Mouse (Mus musculus) layer of hippocampus, postnatal 14 days (tissue): ENCODE data around the gene Foxred1. TPM values are rescaled to one million over a fixed set of nuclear protein-coding genes. Genes with fewer than 3 reads are reported as not detected.

ENCODE experiments used
- DNase-seq, 2 experiments: peaks; one replicate each; pipeline ENCODE4 v3.0.0; 2021 to 2022; ENCODE audit warnings: low spot score in 2 of 2, mixed read lengths in 1 of 2
- total RNA-seq, 2 experiments: library from RNA; stranded (reverse); gene quantifications; 2 replicates each; pipeline ENCODE4 v1.2.3; 2021

The Foxred1 gene
- total RNA-seq, 2 experiments from 2014 or later: 41.5 to 46.4 TPM

DNA sequence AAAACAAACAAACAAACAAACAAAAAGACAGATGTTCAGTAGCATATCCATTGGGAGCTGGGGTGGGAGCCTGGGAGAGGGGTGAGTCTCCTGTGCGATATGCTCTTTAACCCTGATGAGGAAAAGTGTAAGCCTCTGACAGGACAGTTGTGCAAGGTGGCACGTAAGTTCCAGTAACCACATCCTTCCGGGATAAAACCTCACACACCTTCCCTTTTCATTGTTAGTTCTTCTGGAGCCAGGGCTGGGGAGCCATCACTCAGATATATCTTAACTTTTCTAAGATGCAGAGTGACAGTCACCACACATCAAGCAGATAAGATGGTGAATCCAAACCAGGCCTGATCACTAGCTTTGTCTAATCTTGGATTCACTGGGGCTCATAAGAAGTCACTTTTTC is 16.8 kb downstream of the Foxred1 start:
- no peak for DNase-seq

DNA sequence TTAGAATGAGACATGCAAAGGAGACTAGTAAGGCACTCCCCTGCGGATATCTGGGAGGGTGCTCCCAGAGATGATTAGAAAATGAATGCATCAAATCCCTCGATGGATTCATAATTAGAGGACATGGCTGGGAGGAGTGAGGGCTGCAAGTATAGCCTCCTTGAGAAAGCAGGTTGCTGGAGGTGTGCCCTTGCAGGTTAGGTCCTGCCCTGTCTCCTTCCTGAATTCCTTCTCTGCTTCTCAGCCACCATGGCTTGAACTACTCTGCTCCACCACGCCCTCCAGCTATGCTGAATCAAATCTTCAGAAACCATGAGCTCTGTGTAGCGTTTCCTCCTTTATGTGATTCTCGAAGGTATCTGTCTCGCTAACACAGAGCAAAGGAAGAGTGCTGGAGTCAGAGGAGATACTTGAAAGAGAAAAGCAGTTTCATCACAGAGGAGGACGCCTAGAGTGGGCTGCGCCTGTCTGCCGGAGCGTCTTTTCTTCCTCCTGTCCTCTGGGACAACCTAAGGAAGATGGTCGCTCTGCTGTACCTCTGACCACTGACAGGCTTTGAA is 17.8 kb downstream of the Foxred1 start:
- DNase-seq: no peak

DNA sequence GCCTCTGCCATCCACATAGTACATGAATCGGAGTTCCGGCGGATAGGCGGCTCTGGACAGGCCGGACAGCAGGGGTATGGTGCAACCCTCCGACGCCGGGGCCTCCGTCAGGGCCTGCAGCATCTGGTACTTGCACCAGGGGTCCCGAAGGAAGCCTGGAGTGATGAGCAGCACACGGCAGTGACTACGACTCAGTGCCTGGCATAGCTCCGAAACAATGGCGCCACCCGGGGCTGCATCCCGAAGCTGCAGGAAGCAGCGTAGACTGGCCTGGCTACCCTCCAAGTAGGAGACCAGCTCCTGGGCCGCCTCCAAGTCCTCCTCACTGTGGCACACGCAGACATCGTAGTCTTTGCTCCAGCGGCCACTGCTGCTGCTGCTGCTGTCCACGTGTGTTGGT is 22.2 kb downstream of the Foxred1 start:
- no peak for DNase-seq

DNA sequence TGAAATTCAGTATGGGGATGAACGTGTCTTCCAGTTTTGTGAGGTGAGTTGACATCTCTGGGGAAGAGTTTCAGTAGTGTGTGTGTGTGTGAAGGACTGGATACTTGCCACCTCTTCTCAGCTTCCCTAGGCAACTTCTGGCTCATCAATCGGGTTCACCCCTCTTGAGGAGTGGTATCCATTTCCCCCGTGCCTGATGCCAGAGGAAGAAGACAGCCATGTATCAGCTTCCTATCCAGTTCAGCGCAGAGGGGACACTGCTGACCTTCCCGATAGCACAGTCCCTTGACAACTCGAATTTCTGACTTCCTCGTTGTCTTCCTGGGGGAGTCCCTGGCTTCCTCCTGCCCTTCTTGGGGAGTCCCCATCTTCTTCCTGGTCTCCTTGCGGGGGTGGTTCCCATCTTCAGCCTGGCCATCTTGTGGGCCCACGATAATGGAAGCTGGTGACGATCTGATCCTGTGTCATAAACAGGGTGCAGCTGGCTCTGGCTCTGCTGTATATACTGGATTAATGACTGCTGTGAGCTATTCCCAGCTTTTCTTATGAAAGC is 23.4 kb downstream of the Foxred1 start:
- DNase-seq: no peak

DNA sequence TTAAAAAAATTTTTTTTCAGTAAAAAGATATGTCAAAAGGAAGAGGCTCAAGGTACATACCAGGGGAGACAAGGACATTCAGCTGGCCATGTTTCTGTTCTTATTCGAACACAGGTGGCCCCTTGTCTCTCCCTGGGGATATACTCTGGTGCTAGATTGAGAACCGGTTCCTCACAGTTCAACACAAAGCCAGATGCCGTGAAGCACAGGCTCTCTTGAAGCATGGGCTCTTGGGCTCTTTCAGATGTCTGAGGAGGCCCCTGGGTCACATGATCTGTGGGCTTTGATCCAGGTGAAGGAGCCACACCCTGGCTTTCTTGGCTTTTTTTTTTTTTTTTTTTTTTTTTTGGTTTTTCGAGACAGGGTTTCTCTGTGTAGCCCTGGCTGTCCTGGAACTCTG is 24.4 kb downstream of the Foxred1 start:
- no peak for DNase-seq

DNA sequence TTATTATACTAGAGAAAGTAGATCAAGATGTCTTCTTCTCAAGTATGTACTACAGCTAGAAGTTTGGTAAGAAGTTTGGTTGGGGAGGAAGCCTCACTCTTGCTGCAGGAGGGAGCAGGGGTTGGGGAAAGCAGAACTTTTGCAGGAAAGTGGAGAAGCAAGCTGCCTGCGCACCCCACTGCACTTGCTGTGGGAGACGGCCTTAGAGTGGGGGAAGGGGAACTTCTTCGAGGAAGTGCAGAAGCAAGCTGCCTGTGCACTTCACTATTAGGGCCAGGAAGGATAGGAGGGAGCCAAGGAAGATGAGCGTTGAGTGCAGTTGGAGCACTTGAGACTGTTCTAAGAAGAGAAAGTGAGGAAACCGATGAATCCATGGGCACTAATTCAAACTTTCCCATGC is 27.5 kb downstream of the Foxred1 start:
- DNase-seq: no peak

DNA sequence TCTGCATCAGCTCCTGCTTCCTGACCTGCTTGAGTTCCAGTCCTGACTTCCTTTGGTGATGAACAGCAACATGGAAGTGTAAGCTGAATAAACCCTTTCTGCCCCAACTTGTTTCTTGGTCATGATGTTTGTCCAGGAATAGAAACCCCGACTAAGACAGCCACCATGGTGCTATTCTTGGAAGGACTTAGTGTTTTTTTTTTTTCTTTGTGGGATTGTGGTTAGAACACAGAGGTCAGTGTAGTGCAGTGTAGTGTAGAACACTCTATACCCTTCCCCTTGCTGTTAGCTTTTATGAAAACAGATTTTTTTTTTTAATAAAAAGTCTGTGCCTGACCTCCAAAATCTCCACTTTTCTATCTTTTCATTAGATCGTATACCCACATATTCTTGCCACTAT is 28.0 kb downstream of the Foxred1 start:
- DNase-seq: no peak

DNA sequence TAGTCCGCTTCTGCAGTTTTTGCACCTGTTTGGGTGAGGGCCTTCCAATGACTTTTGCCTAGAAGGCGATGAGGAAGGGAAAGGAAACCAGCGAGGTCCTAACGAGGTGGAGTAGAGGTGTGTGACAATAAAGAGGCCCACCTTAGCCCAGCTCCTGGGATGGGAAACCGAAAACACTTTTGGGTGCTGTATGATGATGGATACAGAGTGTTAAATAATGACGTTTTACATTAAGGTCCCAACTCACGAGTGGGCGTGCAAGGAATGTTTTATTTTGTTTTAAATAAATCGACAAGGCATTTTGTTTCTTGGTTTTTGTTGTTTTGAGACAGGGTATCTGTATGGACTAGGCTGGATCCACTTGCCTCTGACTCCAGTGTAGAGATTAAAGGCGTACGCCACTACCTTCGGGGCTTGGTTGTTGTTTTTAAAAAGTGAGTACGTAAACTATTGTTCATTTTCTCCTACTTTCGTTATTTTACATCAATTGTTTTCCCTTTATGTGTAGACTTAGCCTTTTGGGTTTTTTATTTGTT is 34.7 kb downstream of the Foxred1 start:
- DNase-seq: no peak

DNA sequence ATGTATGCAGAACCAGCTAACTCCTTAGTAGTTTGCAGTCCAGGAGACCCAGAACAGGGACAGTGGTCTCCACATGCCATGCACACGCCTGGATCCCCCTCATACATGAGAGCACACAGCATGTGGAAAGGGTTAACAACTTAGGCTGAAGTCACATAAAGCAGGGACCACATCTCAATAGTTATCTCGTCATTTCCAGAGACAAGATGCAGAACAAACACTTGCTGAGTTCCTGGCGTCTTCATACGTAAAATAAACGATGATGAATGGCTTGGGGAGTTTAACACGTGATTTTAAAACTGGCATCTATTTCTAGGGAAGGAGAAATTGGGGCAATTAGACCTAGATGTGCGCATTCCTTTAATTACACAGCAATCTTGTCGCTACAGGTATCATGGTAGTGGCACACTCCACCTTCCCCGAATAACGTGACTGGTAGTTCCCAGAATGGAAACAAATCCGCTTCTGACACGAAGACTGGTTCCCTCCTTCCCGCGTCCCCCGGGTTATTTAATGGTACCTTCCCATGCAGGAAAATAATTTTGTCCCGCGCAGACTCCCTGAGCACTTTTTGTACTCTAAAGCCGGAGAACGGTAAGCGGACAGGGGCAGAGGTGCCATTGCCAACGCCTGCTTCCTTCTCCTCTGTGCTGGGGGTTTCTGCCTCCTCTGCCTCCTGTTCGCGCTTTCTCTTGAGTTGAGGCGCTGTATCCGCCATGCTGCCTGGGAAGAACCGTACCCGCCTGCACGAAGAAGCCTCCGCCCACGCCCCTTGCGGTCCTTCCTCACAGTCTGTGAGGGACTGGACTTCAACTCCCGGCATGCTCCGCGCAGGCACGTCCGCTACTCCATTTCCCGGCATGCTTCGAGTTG is 35.4 kb downstream of the Foxred1 start, which contains the start of gene Dcps:
TSS of gene Dcps (minus strand) at position 811 of the 873 bp plus-strand sequence.
- peak; percentile 96 for DNase-seq

DNA sequence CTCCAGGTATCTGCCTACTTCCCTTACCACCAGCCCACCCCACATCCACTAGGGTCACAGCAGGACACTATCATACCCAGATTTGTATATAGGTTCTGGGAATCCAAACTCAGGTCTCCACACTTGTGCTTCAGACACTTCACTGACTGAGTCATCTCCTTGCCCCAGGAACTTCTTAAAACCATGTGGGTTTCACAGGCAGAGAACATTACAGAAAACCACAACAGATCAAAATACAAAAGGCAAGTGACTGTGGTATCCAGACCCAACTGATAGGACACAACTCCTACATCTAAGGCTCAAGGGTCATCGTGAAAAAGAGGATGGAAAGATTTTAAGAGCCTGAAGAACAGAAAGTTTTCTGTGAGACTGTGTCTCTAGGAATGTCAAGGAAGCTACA is 37.5 kb downstream of the Foxred1 start:
- no peak for DNase-seq

DNA sequence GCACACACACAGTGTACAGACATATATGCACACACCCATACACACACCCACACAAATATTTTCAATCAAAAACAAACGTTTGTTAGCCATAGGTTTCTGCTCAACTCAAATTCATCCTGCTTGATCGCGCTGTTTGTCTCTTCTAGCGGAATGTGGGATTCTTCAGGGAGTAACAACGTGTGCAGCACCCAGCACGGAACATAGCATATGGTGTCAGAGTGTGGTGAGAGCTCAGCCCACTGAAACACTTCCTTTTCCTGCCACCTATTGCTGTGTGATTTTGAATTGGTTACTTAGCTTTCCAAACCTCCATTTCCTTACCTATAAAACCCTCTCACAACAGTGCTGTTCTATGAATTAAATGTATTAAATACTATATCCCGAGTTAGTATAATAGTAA is 40.8 kb downstream of the Foxred1 start:
- peak in 1 of 2 experiments; percentile 37 for DNase-seq

DNA sequence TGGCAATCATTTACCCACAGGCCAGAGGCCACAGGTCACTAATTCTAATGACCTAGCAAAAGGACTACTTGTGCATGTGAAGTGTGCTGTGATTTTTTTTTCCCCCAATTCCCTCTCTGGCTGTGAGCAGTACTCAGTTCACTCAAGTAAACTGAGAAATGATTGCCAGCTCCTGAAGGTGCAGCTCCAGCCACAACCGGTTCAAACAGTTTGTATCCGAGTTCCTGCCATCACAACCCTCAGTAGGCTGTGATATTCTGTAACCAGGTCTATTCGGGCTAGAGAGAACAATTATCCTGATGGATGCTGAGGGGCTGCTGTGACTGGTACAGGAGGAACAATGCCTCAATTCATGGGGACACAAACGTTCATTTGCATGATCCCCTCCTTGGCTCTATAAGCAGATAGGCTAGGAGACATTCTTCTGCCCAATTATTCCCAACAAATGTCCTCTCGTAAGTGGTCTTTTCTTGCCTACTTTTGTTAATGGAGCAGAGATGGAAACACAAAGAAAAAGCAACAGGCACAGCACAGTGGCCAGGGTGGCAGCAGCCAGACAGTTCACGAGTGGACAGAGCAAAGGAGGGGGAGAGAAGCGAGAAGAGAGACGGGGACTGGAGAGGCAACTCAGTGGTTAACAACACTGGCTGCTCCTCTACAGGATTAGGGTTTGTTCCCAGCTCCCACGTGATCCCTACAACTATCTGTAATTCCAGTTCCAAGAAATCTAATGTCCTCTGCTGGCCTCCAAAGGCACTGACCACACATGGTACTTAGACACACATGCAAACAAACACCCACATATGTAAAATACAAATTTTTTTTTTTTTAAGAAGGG is 43.8 kb downstream of the Foxred1 start:
- DNase-seq: no peak

DNA sequence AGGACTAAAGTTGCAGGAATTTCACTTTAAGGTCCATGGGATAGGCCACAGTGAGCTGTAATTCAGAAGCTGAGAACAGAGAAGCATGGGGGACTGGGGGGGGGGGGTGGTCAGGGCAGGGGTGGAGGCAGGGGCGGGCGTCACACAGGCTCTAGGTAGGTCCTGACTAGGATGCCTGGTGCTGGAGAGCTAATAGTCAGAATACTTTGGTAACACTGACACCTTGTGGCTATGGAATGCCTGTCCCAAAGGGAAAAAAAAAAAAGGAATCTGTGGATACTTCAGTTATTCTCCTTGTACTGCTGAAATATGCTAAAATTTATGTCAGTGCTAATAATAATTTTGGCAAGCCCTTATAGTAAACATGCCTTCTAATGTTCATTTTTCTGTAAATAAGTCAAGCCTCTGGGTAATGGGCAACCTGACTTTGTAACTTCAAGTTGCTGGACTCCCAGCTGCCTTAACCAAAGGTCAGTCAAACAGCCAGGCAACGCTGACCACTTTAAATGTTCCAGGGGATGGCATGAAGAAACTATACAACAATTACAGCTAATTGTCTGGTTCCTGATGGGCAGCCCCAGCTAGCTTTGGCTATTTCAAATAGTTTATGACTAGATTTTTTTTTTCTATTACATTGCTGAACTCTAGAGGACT is 44.6 kb downstream of the Foxred1 start:
- peak in 1 of 2 experiments; percentile 58 for DNase-seq

DNA sequence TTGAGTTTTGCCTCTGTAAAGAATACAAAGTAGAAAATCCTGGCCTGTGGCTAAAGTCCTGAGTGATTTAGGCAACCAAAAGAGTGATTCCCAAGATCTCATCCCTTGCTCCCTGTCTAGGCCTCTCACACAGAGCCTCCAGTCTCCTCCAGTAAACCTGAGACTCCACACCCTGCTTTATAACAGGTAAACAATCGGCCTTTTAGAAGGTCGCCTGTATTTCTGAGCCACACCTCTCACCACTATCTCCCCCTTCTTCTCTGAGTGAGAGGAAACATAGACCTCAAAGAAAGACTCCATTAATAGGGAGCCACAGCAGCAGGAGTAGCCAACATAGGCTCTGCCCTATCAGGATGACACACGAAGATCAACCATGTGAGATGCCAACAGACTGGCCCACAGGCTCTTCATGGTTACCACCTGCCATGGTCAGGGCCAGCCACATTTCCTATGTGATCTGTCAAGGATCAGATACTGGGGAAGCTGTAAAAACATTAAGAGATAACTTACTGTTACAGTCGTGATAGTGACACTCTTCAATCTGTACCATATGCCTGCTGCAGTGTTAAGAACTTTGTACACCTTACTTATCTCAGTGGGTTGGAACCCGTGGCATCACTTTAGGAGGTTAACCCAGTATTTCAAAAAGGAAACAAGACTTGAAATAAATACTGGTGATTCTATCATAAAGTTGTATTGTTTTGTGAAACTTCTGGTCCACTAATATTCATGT is 46.5 kb downstream of the Foxred1 start:
- no peak for DNase-seq

DNA sequence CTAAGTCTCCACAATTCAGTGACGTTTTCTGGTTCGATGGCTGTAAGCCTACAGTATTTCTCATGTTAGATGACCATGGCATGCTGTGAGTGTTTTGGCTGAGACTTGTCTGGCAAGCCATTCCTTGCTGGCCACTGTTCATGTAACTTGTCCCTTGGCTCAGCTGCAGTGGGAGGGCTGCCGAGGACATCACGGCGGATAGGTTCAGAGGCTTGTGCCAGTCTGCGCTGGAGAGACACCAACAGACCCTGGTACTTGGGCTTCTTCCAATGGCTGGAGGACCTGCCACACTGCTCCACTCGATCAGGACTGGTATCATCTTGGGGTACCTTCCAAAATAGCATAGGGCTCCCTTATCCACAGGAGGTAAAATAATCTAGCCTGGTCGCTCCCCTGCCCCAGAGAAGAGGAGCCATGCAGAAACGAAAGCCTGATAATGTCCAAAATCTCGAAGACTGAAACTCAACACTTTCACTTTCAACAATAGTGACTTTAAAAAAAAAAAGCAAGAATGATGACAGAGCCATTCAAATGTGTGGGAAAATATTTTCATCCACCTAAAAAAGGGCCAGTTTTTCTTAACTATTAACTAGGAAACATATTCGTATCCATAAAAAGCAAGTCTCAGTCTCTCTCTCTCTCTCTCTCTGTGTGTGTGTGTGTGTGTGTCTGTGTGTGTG is 47.7 kb downstream of the Foxred1 start:
- DNase-seq: peak; percentile 31 to 76

DNA sequence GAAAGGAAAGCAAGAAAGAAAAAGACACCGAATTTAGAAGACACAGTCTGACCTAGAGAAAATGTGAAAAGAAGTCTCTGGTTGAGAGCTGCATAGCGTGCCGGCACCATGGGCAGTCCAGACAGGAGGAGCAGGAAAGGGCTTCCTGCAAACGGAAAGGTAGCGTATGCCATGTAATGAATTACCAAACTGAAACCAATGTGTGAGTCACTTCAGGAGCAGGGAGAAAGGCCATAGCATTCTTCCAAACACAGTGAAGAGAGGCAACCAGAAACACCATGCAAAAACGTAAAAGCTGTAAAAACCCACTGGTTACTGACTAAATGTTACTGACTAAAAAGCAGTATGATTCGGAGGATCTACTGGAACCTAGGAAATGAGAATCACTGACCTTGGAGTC is 49.1 kb downstream of the Foxred1 start:
- DNase-seq: no peak

DNA sequence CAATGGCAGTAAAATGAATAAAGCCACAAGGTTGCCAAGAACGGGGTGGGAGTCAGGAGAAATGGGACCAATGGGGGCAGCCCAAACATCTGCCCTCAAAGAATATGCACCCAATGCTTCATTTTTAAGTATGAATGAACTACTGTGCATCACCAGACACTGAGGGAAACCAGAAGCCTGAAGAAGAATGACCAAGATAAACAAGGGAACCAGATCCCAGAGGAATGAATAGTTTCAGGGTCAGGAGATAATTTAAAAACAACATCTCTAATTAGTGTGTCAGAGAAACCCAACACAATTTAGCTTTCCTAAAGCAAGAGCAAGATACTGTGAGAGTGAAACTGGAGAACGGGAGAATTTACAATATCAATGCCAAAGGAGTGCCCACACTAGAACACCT is 50.2 kb downstream of the Foxred1 start:
- no peak for DNase-seq

DNA sequence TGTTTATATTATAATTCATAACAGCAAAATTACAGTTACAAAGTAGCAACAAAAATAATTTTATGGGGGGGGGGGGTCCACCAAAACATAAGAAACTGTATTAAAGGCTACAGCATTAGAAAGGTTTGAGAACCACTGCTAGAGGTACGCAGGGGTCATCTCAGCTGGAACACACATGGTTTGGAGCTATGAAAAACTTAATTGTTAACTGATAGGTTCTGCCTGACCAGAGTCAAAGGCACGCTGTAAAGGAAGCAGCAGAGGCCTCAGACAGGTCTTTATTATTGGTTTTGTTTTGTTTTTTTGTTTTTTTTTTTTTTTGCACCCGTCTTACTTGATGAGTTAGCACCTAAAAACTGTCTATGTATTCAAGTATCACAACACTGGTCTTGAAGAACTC is 52.4 kb downstream of the Foxred1 start:
- no peak for DNase-seq

DNA sequence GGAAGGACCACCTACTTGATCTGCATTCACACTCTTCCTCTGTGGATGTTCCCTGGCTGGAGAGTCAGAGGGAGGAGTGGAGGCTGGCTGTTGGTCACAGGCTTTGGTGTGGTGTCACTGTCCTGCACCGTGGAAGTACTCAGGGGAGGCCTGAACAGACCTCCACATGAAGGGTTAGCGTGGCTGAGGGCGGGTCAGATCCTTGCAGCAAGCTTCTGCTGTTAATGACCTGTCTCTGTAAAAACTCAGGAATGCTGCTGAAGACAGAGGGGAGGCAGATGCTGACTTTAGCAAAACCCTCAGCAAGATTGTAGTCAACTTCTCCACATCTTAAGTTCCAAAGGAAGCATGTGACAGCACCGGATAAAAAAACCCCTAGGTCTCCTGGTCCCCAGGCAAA is 54.0 kb downstream of the Foxred1 start:
- DNase-seq: no peak
